Mouse (Mus musculus) liver, embryonic 14.5 days (tissue): ENCODE measurements at regions not wholly inside any gene's neighbourhood (a gene's known extent, or its start where the extent isn't known, plus 50 kb on each side); places are given as distances from the start of the nearest gene placed in this dataset.

Experiments
- CTCF ChIP-seq: IDR thresholded peaks from 2 replicates; pipeline ENCODE4 v1.5.1; 2016; ENCODE audit warnings: antibody characterized with exemption, low read depth, control low read depth
- EP300 ChIP-seq: IDR thresholded peaks from 2 replicates; pipeline ENCODE4 v1.6.1; 2016; ENCODE audit warnings: antibody characterized with exemption, low read depth

- no peak for TF ChIP-seq EP300
- TF ChIP-seq CTCF, result no peak
These were observed 66.4 kb upstream of the Nap1l2 start for GRCm38 (mm10) chrX:103252881-103253280.
